Mouse (Mus musculus): ENCODE data around the gene Zfpl1. TPM values are rescaled to one million over a fixed set of nuclear protein-coding genes. Genes with fewer than 3 reads are reported as not detected.

Gene Zfpl1
- total RNA-seq, 1 experiment from 2014 or later, result 68.8 TPM

- ATAC-seq (replicated peaks in 1 of 2; ENCODE audit: insufficient read depth in 1 of 2, low FRiP score in 2 of 2, low TSS enrichment in 1 of 2, low read depth in 1 of 2, poor library complexity in 2 of 2, severe bottlenecking in 2 of 2), result peak; percentile 51 to 63
Measured at GRCm38 (mm10) chr19:6067011-6067723, 17.6 kb downstream of the Zfpl1 start.

GRCm38 (mm10) chr19:6066571-6066970, 18.2 kb downstream of the Zfpl1 start:
- no peak for ATAC-seq (replicated peaks in 1 of 2; ENCODE audit: insufficient read depth in 1 of 2, low FRiP score in 2 of 2, low TSS enrichment in 1 of 2, low read depth in 1 of 2, poor library complexity in 2 of 2, severe bottlenecking in 2 of 2)

DNA sequence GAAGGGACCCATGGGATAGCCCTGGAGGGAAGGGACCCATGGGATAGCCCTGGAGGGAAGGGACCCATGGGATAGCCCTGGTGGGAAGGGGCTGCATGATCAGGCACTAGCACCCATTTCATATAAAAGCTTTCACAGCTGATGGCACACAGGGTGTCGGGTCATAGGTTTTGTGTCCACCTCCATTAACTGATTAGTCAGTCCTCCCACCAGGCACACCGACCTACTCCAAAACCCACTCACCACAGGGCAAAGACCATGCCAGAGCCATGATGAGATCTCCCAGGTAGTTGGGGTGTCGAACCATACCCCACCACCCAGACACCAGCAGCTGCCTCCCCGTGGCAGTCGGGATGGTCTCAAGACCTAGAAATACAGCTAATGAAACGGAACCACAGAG, 21.7 kb downstream of the Zfpl1 start:
- no peak for ATAC-seq (replicated peaks in 1 of 2; ENCODE audit: insufficient read depth in 1 of 2, low FRiP score in 2 of 2, low TSS enrichment in 1 of 2, low read depth in 1 of 2, poor library complexity in 2 of 2, severe bottlenecking in 2 of 2)

- ATAC-seq (replicated peaks in 1 of 2; ENCODE audit: insufficient read depth in 1 of 2, low FRiP score in 2 of 2, low TSS enrichment in 1 of 2, low read depth in 1 of 2, poor library complexity in 2 of 2, severe bottlenecking in 2 of 2), result no peak
Measured at GRCm38 (mm10) chr19:6062418-6062817, 22.3 kb downstream of the Zfpl1 start.

GRCm38 (mm10) chr19:6061641-6062302, 23.0 kb downstream of the Zfpl1 start:
- peak; percentile 24 to 35 for ATAC-seq (replicated peaks in 1 of 2; ENCODE audit: insufficient read depth in 1 of 2, low FRiP score in 2 of 2, low TSS enrichment in 1 of 2, low read depth in 1 of 2, poor library complexity in 2 of 2, severe bottlenecking in 2 of 2)

- ATAC-seq (replicated peaks in 1 of 2; ENCODE audit: insufficient read depth in 1 of 2, low FRiP score in 2 of 2, low TSS enrichment in 1 of 2, low read depth in 1 of 2, poor library complexity in 2 of 2, severe bottlenecking in 2 of 2), result peak; percentile 74 to 75
Measured at GRCm38 (mm10) chr19:6061021-6061533, 23.7 kb downstream of the Zfpl1 start, which contains the start of gene Znhit2. TSS of gene Znhit2 (plus strand) at chr19:6061192.

DNA sequence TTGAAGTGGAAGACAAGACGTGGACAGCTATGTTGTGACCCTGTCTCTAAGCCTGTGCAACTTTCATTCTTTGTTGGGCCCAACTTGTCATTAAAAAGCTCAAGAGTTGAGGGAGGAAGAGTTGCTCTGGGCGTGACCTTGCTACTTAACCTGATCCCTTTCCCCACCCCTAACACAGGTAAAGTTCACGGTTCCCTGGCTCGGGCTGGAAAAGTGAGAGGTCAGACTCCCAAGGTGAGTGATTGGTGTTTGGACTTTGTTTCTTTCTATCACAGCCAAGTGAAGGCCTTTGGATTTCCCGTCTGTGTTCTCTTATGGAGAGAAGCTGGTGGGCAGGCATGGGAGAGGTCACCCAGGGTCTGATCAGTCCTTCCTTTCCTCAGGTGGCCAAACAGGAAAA, 25.8 kb downstream of the Zfpl1 start:
- ATAC-seq (replicated peaks in 1 of 2; ENCODE audit: insufficient read depth in 1 of 2, low FRiP score in 2 of 2, low TSS enrichment in 1 of 2, low read depth in 1 of 2, poor library complexity in 2 of 2, severe bottlenecking in 2 of 2), result no peak

GRCm38 (mm10) chr19:6058513-6058912, 26.2 kb downstream of the Zfpl1 start:
- ATAC-seq (replicated peaks in 1 of 2; ENCODE audit: insufficient read depth in 1 of 2, low FRiP score in 2 of 2, low TSS enrichment in 1 of 2, low read depth in 1 of 2, poor library complexity in 2 of 2, severe bottlenecking in 2 of 2), result no peak

DNA sequence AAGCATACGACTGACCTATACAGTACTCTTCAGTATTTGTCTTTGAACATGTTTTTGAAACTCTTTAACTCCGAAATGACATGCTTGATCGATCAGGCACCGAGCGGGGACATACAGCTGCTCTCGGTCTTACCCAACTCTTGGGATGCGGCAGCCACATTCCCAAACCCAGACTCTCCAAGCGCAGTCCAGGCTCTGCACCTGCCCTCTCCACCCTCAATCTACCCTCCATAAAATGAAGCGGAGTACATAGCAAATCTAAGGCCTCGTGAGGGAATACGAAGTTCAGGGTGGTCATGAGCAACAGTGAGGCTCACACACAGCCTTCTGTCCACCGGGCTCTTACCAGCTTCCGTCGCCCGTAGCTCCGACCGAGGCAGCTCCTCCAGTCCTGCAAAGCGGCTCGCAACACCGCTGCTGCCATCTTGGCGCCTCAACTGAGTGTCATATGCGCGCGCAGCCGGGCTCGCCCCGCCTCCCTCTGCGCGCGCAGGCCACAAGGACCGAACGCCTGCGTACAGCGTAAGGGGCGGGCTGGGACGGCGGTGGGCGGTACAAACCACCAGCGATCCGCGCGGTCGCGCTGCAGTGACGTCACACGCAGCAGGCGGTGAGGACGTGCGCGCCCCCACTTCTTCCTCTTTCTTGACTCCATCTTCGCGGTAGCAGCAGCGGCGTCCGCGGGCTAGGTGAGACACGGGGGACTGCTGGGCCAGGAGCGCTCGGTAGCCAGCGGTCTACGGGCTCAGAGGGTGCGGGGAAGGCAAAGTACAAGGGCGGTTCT, 27.3 kb downstream of the Zfpl1 start, which contains the start of the genes Mrpl49 and Fau:
Mrpl49 (minus strand) TSS at position 473 of the 784 bp plus-strand sequence.
Fau (plus strand) TSS at position 532 of the 784 bp plus-strand sequence.
- peak; percentile 80 to 81 for ATAC-seq (replicated peaks in 1 of 2; ENCODE audit: insufficient read depth in 1 of 2, low FRiP score in 2 of 2, low TSS enrichment in 1 of 2, low read depth in 1 of 2, poor library complexity in 2 of 2, severe bottlenecking in 2 of 2)

GRCm38 (mm10) chr19:6056696-6057095, 28.1 kb downstream of the Zfpl1 start:
- no peak for ATAC-seq (replicated peaks in 1 of 2; ENCODE audit: insufficient read depth in 1 of 2, low FRiP score in 2 of 2, low TSS enrichment in 1 of 2, low read depth in 1 of 2, poor library complexity in 2 of 2, severe bottlenecking in 2 of 2)

DNA sequence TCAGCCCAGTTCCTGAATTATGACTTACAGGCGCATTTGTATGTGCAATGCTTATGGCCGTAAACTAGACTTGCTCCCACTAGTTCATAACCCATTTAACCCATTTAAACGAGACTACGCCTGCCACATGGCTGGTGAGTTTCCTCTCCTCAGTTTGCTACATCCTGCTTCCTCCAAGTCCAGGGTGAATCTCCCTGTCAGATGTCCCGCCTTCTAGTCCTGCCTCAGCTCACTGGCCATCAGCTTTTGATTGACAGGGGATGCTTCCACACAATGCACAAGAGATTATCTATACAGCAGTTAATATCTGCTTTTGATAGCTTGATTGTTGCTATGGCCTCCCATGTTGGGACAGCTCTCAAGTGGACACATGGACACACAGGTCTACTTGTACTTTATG, 30.5 kb downstream of the Zfpl1 start:
- no peak for ATAC-seq (replicated peaks in 1 of 2; ENCODE audit: insufficient read depth in 1 of 2, low FRiP score in 2 of 2, low TSS enrichment in 1 of 2, low read depth in 1 of 2, poor library complexity in 2 of 2, severe bottlenecking in 2 of 2)

DNA sequence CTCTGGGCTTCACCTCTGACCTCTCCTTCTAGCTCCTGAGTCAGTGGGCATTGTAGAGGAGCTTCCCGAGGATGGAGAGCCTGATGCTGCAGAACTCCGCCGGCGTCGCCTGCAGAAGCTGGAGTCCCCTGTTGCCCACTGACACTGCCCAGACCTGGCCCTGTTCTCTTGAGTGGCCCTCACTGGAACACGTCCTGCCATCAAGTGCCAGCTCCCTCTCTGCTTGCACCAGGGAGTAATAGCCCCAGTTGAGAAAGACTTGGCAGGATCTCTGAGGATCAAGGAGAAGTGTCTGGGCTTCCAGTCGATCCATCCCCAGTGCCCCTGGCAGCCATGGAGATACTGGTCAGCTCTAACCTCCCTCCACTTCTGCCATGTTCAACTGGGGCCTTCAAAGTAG, 32.2 kb downstream of the Zfpl1 start:
- ATAC-seq (replicated peaks in 1 of 2; ENCODE audit: insufficient read depth in 1 of 2, low FRiP score in 2 of 2, low TSS enrichment in 1 of 2, low read depth in 1 of 2, poor library complexity in 2 of 2, severe bottlenecking in 2 of 2), result no peak

DNA sequence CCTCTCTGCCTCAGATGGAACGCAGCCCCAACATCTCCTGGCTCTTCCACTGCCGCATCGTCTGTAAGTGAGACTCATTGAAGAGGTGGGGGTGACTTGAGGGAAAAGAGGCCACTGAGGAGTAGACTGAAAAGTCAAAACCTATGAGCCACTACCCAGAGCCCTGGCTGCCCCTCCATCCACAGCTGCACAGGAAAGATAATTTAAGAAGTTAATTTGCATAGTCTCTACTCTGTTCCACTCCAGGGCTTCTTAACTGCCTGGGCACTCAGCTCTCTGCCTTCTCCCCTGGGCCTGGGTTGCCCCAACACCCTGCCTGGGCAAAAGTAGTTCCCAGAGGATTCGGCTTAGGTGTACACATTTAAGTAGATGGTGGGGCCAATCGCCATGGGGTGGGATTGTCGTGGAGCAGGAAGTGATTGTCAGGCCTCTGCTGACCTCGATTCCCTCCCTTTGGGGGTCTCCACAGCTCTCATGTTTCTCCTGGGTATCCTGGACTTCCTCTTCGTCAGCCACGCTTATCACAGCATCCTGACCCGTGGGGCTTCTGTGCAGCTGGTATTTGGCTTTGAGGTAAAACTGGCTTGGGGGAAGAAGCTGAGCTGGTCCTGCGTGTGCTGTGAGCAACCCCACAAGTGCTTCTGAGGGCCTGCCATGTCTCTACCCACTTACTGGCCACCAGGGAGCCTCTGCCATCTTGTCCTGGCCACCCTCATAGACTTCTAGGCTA, 35.9 kb downstream of the Zfpl1 start:
- no peak for ATAC-seq (replicated peaks in 1 of 2; ENCODE audit: insufficient read depth in 1 of 2, low FRiP score in 2 of 2, low TSS enrichment in 1 of 2, low read depth in 1 of 2, poor library complexity in 2 of 2, severe bottlenecking in 2 of 2)

DNA sequence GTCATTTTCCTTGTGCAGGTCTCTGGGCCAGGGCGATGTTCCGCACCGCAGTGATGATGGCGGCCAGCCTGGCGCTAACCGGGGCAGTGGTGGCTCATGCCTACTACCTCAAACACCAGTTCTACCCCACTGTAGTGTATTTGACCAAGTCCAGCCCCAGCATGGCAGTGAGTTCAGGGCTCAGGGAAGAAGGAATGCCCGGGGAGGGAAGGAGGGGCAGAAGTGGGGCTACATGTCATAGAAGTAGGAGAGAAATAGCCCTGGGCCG, 36.9 kb downstream of the Zfpl1 start:
- ATAC-seq (replicated peaks in 1 of 2; ENCODE audit: insufficient read depth in 1 of 2, low FRiP score in 2 of 2, low TSS enrichment in 1 of 2, low read depth in 1 of 2, poor library complexity in 2 of 2, severe bottlenecking in 2 of 2), result no peak

DNA sequence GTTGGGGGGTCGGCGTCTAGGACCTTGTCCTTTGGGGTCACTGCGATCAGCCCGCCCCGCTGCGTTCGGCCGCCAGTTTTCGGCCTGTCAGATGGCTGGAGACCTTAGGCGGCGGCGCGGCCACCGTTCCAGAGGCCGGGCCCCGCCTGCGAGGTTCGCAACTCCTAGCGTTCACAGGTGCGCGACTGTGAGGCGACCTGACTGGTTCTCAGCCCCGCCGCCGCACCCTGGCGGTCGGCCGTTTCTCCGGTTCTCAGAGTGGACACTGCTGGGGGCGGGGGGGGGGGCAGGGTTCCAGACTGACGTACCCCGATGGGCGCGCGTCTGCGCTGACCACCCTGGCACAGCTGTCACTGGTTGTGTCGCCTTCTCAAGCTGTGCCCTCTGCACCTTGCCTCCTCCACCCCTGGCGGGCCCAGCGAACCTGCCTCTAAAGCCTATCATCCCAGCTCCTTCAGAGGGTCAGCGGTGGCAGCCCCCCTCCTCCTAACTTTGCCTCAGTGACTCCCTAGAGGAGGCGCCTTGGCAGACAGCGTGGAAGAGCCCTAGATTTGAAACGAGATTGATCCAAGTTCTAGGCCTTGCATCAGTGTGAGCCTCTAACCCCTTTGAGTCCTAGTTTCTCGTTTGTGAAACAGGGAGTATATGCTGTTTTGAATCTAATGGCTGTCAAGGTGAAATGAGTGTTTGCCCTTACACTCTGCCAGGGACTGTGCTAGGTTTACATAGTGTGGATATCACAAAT, 37.4 kb downstream of the Zfpl1 start:
- peak in 1 of 2 experiments; percentile 2; a peak in 1 of 4 replicates for ATAC-seq (replicated peaks in 1 of 2; ENCODE audit: insufficient read depth in 1 of 2, low FRiP score in 2 of 2, low TSS enrichment in 1 of 2, low read depth in 1 of 2, poor library complexity in 2 of 2, severe bottlenecking in 2 of 2)

- ATAC-seq (replicated peaks in 1 of 2; ENCODE audit: insufficient read depth in 1 of 2, low FRiP score in 2 of 2, low TSS enrichment in 1 of 2, low read depth in 1 of 2, poor library complexity in 2 of 2, severe bottlenecking in 2 of 2), result peak; percentile 86
Measured at GRCm38 (mm10) chr19:6046294-6047153, 38.2 kb downstream of the Zfpl1 start, which contains the start of gene Syvn1. TSS of gene Syvn1 (plus strand) at chr19:6046576.
